Mouse (Mus musculus): ENCODE measurements around the gene 1110008P14Rik.

GRCm38 (mm10) chr2:32395946-32396621, 14.3 kb upstream of the 1110008P14Rik start:
- TF ChIP-seq CTCF (conservative IDR thresholded peaks at IDR 0.05; ENCODE audit: low read length) (no peak), NANOG (IDR thresholded peaks at IDR 0.05; ENCODE audit: borderline replicate concordance, low read length) (no peak)

All from E14TG2a.4 (cell line).